Mouse (Mus musculus): ENCODE data around the gene Rcc2.

DNA sequence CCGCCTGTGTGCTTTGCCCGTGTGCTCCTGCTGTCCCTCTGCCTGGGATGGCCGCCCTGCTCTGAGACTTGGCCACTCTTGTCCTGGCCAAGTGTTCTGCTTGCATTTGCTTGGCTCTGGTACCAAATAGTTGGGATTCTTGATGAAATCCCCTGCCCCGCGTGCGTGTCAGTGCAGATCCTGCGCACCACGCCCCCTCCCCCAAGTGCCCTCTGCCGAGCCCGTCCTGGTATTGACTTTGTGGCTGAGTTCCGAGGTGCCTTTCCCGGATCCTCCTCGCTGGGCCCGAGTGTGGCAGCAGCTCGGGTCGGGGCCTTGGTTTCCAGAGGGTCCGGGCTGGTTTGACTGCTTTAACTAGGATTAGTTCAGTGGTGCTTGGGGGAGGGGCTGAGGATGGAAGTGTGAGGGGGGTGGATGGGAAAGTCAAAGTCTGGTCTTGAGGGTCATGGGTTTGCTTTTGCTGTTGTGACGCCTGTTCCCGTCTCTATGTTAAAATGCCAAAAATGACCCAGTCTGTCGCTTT, 21.7 kb downstream of the Rcc2 start:
- TF ChIP-seq CTCF (IDR thresholded peaks at IDR 0.05; ENCODE audit: low read depth) (no peak), EP300 (IDR thresholded peaks at IDR 0.05; ENCODE audit: low read depth) (no peak)

All from liver, postnatal 0 days (tissue).